Mouse (Mus musculus) lung, postnatal 25 days (tissue): Measurements from ENCODE around the gene Eif4e3.

Source experiments
- DNase-seq: peaks from one replicate; pipeline ENCODE4 v3.0.0; 2022; ENCODE audit warnings: low spot score

Gene Eif4e3

DNA sequence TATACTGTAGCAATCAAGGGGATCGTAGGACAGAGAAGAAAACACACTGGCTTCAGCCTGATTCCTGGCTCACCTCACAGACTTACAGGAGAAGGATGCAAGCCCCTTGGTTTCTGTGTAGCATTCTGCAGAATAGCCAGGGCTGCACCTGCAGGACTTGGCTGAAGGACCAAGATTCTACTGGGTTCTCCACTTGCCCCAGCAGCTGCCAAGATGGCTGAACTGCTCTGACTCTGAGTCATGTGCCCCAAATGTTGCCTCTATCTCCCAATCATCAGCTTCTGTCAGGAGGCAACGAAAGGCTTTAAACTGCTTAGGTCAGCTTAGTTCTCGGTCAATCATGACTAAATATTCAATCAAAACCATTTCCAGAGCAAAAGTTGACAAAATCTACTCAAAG is 42.0 kb downstream of the Eif4e3 start:
- DNase-seq: no peak

GRCm38 (mm10) chr6:99623641-99624040 is 42.9 kb downstream of the Eif4e3 start:
- no peak for DNase-seq

GRCm38 (mm10) chr6:99621167-99621566 is 45.4 kb downstream of the Eif4e3 start:
- no peak for DNase-seq

DNA sequence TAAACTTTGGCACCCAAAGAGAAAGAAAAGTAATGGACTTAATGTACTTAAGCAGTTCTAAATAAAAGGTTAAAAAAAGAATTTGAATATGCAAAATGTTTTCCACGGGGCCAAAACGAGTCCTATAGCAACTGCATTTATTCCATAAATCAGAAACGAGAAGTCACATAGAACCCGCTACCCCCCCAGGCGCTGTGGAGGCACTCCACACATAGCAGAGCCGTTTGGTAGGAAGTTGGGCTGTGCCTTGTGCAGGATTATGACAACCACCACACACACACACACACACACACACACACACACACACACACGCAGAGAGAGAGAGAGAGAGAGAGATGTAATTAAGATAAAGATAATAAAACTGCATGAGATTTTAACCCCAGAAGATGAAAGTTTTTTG is 46.1 kb downstream of the Eif4e3 start:
- no peak for DNase-seq

DNA sequence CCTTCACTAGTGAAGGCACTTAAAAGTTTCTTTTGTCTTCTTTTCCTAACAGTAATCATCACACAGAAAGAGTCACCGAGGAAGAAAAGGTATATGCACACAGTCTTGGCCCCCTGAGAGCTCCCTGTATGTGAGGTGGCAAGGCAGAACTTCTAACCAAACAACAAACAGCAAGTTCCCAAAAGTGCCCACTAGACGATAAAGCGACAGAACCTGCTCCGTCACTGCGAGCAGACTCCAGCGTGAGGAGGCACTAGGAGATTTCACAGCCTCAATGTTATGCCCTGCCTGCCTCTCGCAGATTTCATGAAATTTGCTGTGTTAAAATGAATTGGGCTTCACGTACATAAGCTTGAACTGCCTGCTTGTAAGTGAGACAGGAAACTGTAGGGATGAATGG is 46.6 kb downstream of the Eif4e3 start:
- DNase-seq: no peak

- DNase-seq: no peak
These were observed 47.1 kb downstream of the Eif4e3 start for GRCm38 (mm10) chr6:99619466-99619865.

DNA sequence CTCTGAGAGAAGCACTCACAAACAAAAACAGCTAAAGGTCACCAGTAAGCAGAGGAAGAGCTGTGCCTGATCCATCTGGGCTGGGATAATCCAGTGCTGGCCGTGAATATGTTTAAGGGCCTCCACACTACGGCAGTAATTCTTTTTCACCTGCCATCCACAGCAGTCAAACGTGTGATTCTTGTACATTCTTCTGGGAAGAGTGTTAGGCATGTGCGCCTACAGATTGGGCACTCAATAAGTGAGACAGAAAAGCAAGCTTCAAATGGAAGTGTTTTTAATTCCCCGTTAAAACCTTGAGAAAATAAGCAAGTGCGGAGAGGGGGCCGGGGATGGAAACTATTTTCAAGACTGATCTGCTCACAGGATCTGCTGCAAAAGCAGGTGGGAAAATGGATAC is 48.7 kb downstream of the Eif4e3 start:
- DNase-seq: no peak

DNA sequence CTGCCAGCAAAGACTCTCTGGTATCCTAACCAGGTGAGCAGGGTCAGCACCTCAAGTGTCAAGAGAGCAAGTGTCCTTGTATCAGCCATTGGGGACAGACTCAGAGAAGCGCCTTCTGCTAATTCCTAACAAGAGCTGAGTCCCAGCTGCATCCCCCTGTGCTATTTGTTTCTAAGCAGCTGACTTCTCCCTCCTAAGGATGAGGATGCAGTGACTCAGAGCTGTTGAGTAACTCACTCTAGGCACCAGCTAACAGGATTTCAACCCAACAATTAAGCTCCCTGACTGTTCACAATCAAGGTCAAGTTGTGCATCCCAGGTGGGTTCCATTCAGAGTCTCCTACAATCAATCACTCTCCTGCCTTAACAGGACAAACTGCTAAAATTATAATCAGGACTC is 49.2 kb downstream of the Eif4e3 start:
- DNase-seq: no peak

DNA sequence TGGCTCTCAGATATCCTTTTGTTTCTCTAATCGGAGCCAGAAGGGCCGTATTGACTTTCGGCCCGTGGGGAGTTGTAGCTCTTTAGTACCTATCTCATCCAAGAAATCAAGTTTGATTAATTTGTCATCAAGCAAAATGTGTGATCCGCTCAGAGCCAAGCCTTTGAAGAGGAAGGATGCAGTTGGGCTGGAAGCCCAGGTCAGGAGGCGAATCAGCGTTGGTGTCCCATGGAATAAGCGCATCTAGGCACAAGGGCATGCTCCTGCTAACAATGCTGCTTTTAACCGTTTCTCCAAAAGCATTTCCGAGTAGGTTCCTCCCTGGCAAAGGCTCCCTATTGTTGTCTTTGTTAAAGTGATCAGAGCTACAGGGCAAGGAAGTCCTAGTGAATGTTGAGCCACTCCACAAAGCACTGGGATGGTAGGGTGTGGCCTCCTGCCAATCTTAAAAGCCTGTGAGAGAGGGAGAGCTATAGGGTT is 51.3 kb downstream of the Eif4e3 start:
- DNase-seq: no peak

GRCm38 (mm10) chr6:99614566-99615271 is 51.9 kb downstream of the Eif4e3 start:
- no peak for DNase-seq

DNA sequence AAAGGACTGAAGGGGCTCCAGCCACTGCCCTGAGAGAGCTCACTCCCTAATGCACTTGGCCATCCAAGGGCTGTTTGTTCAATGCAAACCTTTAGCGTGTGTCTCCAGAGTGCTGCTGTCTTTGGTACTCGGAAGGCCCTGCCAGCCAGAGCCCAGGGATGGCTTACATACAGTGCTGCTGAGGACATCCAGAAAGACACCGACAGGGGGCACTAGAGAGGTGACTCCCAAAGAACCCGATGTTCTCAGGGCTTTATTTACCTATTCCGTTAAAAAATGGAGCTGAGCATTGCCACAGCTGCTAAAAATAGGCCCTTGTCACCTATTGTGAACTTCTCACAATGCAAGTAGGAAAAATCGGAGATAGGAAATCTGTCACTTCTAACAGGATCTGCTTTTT is 54.7 kb downstream of the Eif4e3 start:
- no peak for DNase-seq

GRCm38 (mm10) chr6:99610454-99611427 is 55.8 kb downstream of the Eif4e3 start:
- peak; percentile 28 for DNase-seq

- DNase-seq: no peak
These were observed 60.5 kb downstream of the Eif4e3 start for GRCm38 (mm10) chr6:99606079-99606478.

DNA sequence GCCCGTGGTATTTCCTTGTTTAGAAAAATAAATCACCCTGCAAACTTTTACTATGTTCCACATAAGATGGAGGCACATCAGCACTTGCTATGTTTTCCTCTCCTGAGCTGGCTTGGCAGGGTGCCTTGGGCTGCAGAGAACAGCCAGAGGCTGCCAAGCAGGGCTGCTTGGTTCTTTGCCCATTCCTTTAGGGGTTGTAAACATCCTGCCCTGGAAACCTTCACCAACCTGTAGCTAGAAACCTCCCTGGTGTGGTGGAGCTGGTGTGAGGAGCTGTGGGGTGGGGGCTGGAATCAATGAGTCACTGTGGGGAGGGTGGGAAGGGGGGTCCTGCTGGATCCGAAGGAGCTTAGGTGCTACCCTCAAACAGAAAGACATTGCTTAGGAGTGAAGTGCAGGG is 61.8 kb downstream of the Eif4e3 start:
- DNase-seq: peak; percentile 23

GRCm38 (mm10) chr6:99602434-99602833 is 64.1 kb downstream of the Eif4e3 start:
- DNase-seq: no peak

- no peak for DNase-seq
These were observed 65.7 kb downstream of the Eif4e3 start for GRCm38 (mm10) chr6:99600886-99601285.

DNA sequence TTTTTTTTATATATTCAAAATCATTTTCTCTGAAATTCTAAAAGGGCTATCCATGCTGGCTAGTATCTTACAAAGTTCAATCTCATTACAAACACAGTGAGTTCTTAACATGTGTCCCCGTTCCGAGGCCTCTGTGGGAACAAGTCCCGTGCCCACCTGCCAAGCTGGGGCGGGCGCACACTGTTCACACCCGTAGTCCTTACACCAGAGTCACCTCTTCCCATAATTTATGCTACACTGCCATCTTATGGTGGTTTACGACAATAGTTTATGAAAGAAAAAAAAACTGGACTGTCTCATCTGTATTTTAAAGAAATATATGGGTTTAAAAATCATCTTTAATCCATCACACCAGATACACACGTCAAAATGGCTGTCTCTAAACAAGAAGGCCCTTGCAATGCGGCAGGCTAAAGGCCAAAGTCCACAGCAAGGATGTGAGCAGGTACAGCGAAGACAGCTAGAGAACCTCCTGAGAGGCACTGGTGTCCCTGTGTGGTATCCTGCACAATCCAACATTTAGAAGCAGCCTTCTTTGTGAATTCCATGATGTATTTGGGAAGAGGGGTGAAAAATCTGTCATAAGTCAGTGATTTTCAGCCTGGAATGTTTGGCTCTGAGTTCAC is 66.3 kb downstream of the Eif4e3 start:
- peak; percentile 57 for DNase-seq

GRCm38 (mm10) chr6:99599651-99600050 is 66.9 kb downstream of the Eif4e3 start:
- DNase-seq: no peak

GRCm38 (mm10) chr6:99599229-99599628 is 67.3 kb downstream of the Eif4e3 start:
- DNase-seq: no peak

- no peak for DNase-seq
These were observed 89.5 kb downstream of the Eif4e3 start for GRCm38 (mm10) chr6:99577040-99577439.

- no peak for DNase-seq
These were observed 90.9 kb downstream of the Eif4e3 start for GRCm38 (mm10) chr6:99575633-99576032.
